Mouse (Mus musculus) midbrain, postnatal 0 days (tissue): ENCODE measurements around the gene Usp8. TPM values are rescaled to one million over a fixed set of nuclear protein-coding genes. Genes with fewer than 3 reads are reported as not detected.

Experiments used
- ATAC-seq: fragments of 200-750 bp; cut with Nextera tagmentation; 2 replicates; pipeline ENCODE4 v1.8.0; 2017; ENCODE audit warnings: moderate number of reproducible peaks, mild to moderate bottlenecking, moderate TSS enrichment, moderate library complexity; ENCODE audit not compliant: low FRiP score
- DNase-seq: peaks from one replicate; pipeline ENCODE4 v3.0.0-alpha.2; 2015; ENCODE audit warnings: low spot score
- H3K27ac ChIP-seq: fragments of 300-500 bp; sonication (generic); 2 replicates; pipeline ENCODE4 v1.5.1; 2014; ENCODE audit warnings: low read depth, mild to moderate bottlenecking, low read length, mixed read lengths
- H3K27me3 ChIP-seq: fragments of 300-500 bp; sonication (generic); 2 replicates; pipeline ENCODE4 v1.6.1; 2014; ENCODE audit warnings: low read length, control low read depth, mixed read lengths; ENCODE audit not compliant: insufficient read depth
- H3K36me3 ChIP-seq: fragments of 300-500 bp; sonication (generic); 2 replicates; pipeline ENCODE4 v1.6.1; 2014; ENCODE audit warnings: low read length, control low read depth, mixed read lengths; ENCODE audit not compliant: insufficient read depth
- H3K4me1 ChIP-seq: fragments of 300-500 bp; sonication (generic); 2 replicates; pipeline ENCODE4 v1.6.1; 2014; ENCODE audit warnings: mild to moderate bottlenecking, control low read depth, antibody characterized with exemption, low read length, mixed read lengths; ENCODE audit not compliant: insufficient read depth
- H3K4me2 ChIP-seq: fragments of 300-500 bp; sonication (generic); 2 replicates; pipeline ENCODE4 v1.6.1; 2014; ENCODE audit warnings: low read depth, mild to moderate bottlenecking, low read length, mixed read lengths; ENCODE audit not compliant: poor library complexity, severe bottlenecking
- H3K4me3 ChIP-seq: fragments of 300-500 bp; sonication (generic); 2 replicates; pipeline ENCODE4 v1.5.1; 2014; ENCODE audit warnings: low read depth, mild to moderate bottlenecking, low read length, moderate library complexity
- H3K9ac ChIP-seq: fragments of 300-500 bp; sonication (generic); replicated peaks from 2 replicates; pipeline ENCODE4 v1.6.1; 2014; ENCODE audit warnings: mild to moderate bottlenecking, low read length, moderate library complexity, mixed read lengths; ENCODE audit not compliant: poor library complexity, severe bottlenecking
- H3K9me3 ChIP-seq: fragments of 300-500 bp; sonication (generic); 2 replicates; pipeline ENCODE4 v1.6.1; 2016; ENCODE audit warnings: low read length, control low read depth
- CTCF ChIP-seq: IDR thresholded peaks from 2 replicates; pipeline ENCODE4 v1.5.1; 2016; ENCODE audit warnings: antibody characterized with exemption, mild to moderate bottlenecking
- WGBS: fragments of 180-500 bp; shearing (Covaris S2); extraction: QIAGEN DNeasy Blood & Tissue Kit; methylation state at CpG from one replicate; pipeline ENCODE4 v1.1.7; 2014; 5-methylcytosine and 5-hydroxymethylcytosine counted together
- polyA plus RNA-seq: library from polyadenylated mRNA; unstranded; fragments of >200 nt; fragmentation: Nextera tagmentation; extraction: Ambion mirVana; gene quantifications from 2 replicates; pipeline ENCODE4 v1.2.1, GENCODE M21; 2015
- total RNA-seq: library from RNA; depleted of rRNA; stranded (reverse); fragments of >200 nt; gene quantifications from 2 replicates; pipeline ENCODE4 v1.2.3, GENCODE M21; 2014; rRNA removed

Gene Usp8
- 18.6 and 20.1 TPM in 2 replicates for total RNA-seq
- 17.8 and 18.7 TPM in 2 replicates for polyA plus RNA-seq

DNA sequence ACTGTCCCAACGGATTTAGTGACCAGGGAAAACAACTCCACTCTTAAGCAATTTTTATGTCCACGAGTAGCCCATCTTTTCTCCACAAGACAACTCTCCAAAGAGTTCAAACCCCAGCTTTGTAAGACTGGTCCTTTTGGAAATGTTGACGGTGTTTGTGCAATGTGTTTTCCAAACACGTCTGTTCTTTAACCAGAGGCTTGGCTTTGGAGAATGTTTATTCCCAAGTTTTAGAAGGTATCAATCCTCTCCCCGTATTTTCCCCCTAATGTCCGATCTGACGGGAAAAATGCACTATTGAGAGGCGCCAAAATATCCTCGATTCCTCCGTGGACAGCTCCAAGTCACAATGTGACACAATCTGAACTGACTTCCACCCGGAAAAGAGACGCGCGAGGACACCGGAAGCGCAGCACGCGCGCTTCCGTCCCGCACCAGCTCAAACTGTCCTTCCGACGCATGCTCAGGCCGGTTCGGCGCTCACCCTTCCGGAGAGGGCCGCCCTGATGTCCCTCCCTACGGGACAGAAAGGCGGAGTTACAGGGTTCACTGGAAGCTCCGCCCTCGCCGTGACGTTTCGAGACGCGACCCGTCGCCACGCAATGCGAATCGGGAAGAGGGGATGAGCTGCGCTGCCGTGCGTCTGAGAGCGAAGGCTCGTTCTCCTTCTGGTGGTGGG lies at the start of gene Usp8:
Gene Usp8 (plus strand): TSS at position 570 of the 679 bp plus-strand sequence.
- Histone ChIP-seq H3K4me2 (peak within 1 kb of the TSS; percentile 57), H3K9me3 (no peaks in the 10 kb centered on the region), H3K4me1 (no peaks in the 10 kb centered on the region), H3K27ac (peak within 1 kb of the TSS; percentile 84), H3K4me3 (peak within 1 kb of the TSS; percentile 72), H3K27me3 (no peaks in the 10 kb centered on the region), H3K36me3 (no peaks in the 10 kb centered on the region), H3K9ac (peak within 1 kb of the TSS; percentile 80)
- 3% methylated on average over 47 of the region's 47 CpGs for WGBS
- TF ChIP-seq CTCF = peak; percentile 3; the same call in 1 of the 2 replicates
- DNase-seq = peak; percentile 99
- peak; percentile 100 for ATAC-seq

DNA sequence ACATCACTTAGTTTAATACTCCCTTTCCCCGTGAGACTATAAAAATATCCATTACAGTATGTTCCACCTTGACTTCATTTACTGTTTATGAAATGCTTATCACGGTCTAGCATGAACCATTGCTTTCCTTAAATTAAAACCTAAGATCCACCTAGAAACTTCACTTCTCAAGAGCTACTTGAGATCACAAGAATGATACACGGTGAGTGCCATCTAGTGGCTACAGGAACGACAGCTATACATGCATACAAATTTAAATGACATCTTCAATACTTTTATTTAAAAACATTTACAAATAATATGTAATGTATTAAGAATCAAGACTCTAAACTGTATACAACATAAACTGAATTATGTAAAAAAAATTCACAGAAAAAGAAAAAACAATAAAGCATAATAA lies 43.6 kb upstream of the Usp8 start:
- DNase-seq (peak; percentile 63), ATAC-seq (no peak)
- no peaks in the 10 kb centered on the region for H3K9me3 ChIP-seq
- H3K4me3 ChIP-seq = no peak overlapping the region
- no peaks in the 10 kb centered on the region for H3K27me3 ChIP-seq
- H3K36me3 ChIP-seq = no peaks in the 10 kb centered on the region
- peak; percentile 82 for TF ChIP-seq CTCF
- no peak overlapping the region for H3K4me2 ChIP-seq
- H3K27ac ChIP-seq = no peak overlapping the region
- no peaks in the 10 kb centered on the region for H3K4me1 ChIP-seq
- 54% methylated on average over 4 of the region's 4 CpGs for WGBS
- H3K9ac ChIP-seq = no peak overlapping the region

DNA sequence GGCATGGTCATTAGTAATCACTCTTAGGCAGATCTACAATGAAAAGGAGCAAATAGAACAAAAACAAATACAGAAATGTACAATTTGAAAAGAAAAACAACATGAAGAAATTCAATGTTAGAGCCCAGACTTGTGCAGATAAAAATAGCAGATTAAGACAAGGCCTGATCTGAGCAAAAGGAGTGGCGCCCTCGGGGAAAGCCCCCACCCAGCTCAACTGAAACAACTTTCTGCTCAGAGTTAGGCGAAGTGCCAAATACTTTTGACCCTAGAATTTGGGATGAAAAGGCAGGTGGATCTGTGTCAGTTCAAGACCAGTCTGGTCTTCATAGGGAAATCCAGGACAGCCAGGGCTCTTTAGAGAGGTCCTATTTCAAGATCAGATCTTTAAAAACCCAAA lies 41.1 kb upstream of the Usp8 start:
- no peak overlapping the region for H3K27ac ChIP-seq
- no peaks in the 10 kb centered on the region for H3K36me3 ChIP-seq
- TF ChIP-seq CTCF = no peak
- no peak overlapping the region for H3K9ac ChIP-seq
- DNase-seq (no peak), ATAC-seq (no peak)
- 90% methylated on average over 3 of the region's 3 CpGs for WGBS
- no peak overlapping the region for H3K4me3 ChIP-seq
- H3K9me3 ChIP-seq = no peaks in the 10 kb centered on the region
- H3K4me1 ChIP-seq = no peaks in the 10 kb centered on the region
- no peaks in the 10 kb centered on the region for H3K27me3 ChIP-seq
- H3K4me2 ChIP-seq = no peak overlapping the region

DNA sequence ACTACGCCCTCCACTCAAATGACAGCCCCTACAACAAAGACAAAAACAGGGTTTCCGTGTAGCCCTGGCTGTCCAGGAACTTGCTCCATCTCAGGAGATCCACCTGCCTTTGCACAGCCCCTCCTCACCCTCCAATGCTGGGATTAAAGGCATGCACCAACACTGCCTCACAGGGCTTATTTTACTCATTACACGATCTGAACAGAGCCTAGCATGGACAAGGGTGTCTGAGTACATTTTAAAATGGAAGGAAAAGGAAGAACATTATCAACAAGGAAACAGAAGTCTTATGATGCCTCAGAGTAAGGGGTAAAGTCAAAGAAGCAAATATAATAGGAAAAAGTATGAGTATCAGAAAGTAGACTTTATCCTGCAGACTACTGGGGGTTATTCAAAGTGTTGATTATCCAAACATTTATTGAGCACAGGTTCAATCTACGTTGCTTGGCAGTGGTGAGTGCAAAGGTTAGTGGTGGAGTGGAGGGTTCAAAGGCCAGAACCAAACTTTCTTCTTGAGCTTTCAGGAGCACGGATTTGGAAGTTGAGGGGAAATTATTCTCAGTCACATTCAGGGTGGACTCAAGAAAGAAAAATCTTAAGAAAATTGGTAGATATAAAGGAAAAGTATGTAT lies 38.4 kb upstream of the Usp8 start:
- TF ChIP-seq CTCF = no peak
- Histone ChIP-seq H3K9ac (no peak overlapping the region), H3K36me3 (no peaks in the 10 kb centered on the region), H3K9me3 (no peaks in the 10 kb centered on the region), H3K4me3 (no peak overlapping the region), H3K4me2 (no peak overlapping the region), H3K4me1 (peaks cover 7% of the 10 kb centered on the region; the same call in 1 of the 2 replicates), H3K27me3 (no peaks in the 10 kb centered on the region), H3K27ac (no peak overlapping the region)
- no peak for ATAC-seq
- DNase-seq = no peak
- 93% methylated on average over 5 of the region's 5 CpGs for WGBS

DNA sequence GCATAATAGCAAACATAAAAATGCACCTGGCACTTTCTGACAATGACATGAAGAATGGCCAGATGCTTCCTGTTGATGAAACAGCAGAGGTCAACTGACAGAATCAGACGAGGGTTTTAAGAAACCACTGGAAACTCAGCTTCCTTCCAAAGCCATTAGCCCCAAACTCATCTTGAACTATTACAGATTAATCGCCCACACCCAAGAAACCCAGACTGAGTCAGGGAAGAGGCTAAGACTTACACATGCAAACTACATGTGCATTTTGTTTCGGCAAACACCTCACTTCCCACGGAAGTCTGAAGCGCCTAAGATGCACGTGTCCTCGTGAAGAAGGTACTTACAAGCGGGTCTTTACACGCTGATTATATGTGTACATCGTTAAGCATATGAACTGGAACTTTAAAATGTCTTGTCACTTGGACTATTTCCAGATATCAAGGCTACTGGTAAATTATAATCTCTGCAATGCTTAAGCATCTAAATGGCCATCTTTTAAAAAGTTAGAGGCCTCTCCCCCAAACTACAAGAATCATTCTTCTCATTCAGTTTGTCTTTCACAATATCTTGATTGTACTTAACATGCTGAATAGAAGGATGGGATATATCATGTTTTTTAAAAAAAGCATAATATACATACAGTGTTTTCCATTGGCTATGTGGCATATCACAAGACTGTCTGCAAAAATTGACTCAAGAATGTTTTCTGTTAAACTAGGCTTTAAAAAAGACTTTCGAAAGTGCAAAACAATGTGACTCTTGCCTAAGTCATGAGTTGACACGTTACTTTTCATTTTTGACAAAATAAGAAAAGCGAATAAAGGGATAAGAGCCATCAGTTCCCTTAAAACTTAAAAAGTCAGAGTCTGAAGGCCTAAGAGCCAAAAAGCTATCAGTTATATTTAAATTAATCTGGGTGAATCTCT lies 33.5 kb upstream of the Usp8 start:
- 62% methylated on average over 13 of the region's 13 CpGs for WGBS
- TF ChIP-seq CTCF = no peak
- Histone ChIP-seq H3K4me2 (peak overlapping the region; percentile 72), H3K27ac (peak overlapping the region; percentile 100), H3K4me1 (peaks cover 10% of the 10 kb centered on the region; the same call in 1 of the 2 replicates), H3K36me3 (no peaks in the 10 kb centered on the region), H3K4me3 (peak overlapping the region; percentile 94), H3K9ac (peak overlapping the region; percentile 98), H3K9me3 (no peaks in the 10 kb centered on the region), H3K27me3 (no peaks in the 10 kb centered on the region)
- no peak for ATAC-seq
- no peak for DNase-seq
